Mouse (Mus musculus) G1E (cell line): ENCODE measurements around the gene Adpgk. TPM values are rescaled to one million over a fixed set of nuclear protein-coding genes. Genes with fewer than 3 reads are reported as not detected.

Experiments used
- ATAC-seq: 2 replicates; pipeline ENCODE4 v1.8.0; 2016; ENCODE audit warnings: mild to moderate bottlenecking; ENCODE audit not compliant: insufficient number of reproducible peaks, poor library complexity, low FRiP score, severe bottlenecking; ENCODE audit errors: extremely low read depth
- DNase-seq: peaks from one replicate; pipeline ENCODE4 v3.0.0; 2012; ENCODE audit warnings: low spot score
- H3K27me3 ChIP-seq: 2 replicates; pipeline ENCODE4 v1.6.1; 2012; ENCODE audit warnings: mild to moderate bottlenecking, low read length, inconsistent platforms; ENCODE audit not compliant: insufficient read depth
- H3K36me3 ChIP-seq: replicated peaks from 2 replicates; pipeline ENCODE3; 2012; ENCODE audit warnings: mild to moderate bottlenecking, inconsistent platforms
- H3K4me1 ChIP-seq: 2 replicates; pipeline ENCODE4 v1.6.1; 2012; ENCODE audit warnings: low read depth, low read length, inconsistent platforms, mixed read lengths; ENCODE audit not compliant: insufficient read depth
- H3K4me3 ChIP-seq: 2 replicates; pipeline ENCODE4 v1.5.1; 2012; ENCODE audit warnings: low read depth, mild to moderate bottlenecking, inconsistent platforms, low read length, moderate library complexity, mixed read lengths
- H3K9me3 ChIP-seq: replicated peaks from 2 replicates; pipeline ENCODE4 v1.6.1; 2012; ENCODE audit warnings: inconsistent platforms
- CTCF ChIP-seq: IDR thresholded peaks from 2 replicates; pipeline ENCODE4 v1.5.1; 2012; ENCODE audit warnings: low read depth, low read length, inconsistent platforms, mixed read lengths
- GATA1 ChIP-seq: IDR thresholded peaks from 2 replicates; pipeline ENCODE4 v1.6.1; 2012; ENCODE audit warnings: borderline replicate concordance, low read length, inconsistent platforms, mixed read lengths
- GATA2 ChIP-seq: IDR thresholded peaks from 2 replicates; pipeline ENCODE4 v1.6.1; 2012; ENCODE audit warnings: low read depth, low read length, inconsistent platforms, borderline replicate concordance
- POLR2AphosphoS5 ChIP-seq: IDR thresholded peaks from 2 replicates; pipeline ENCODE4 v1.6.1; 2012; ENCODE audit warnings: low read depth, low read length, inconsistent platforms; ENCODE audit not compliant: insufficient replicate concordance
- TAL1 ChIP-seq: conservative IDR thresholded peaks from 2 replicates; pipeline ENCODE4 v1.6.1; 2012; ENCODE audit warnings: low read depth, low read length, inconsistent platforms, mixed read lengths
- polyA plus RNA-seq: library from polyadenylated mRNA; stranded (reverse); fragments of >175 nt; gene quantifications from 2 replicates; pipeline ENCODE4 v1.2.3, GENCODE M21; 2012
- total RNA-seq, 2 experiments: library from RNA; stranded (forward) in 1 of 2; stranded (reverse) in 1 of 2; fragments of 200-1000 nt in 1 of 2; fragments of >200 nt in 1 of 2; fragmentation: Nextera tagmentation in 1 of 2; gene quantifications; 2 replicates each; pipeline ENCODE4 v1.2.3; 2014 to 2017

The Adpgk gene
- total and polyA plus RNA-seq, 3 experiments: 4.8 to 60.2 (median 25.1) TPM

DNA sequence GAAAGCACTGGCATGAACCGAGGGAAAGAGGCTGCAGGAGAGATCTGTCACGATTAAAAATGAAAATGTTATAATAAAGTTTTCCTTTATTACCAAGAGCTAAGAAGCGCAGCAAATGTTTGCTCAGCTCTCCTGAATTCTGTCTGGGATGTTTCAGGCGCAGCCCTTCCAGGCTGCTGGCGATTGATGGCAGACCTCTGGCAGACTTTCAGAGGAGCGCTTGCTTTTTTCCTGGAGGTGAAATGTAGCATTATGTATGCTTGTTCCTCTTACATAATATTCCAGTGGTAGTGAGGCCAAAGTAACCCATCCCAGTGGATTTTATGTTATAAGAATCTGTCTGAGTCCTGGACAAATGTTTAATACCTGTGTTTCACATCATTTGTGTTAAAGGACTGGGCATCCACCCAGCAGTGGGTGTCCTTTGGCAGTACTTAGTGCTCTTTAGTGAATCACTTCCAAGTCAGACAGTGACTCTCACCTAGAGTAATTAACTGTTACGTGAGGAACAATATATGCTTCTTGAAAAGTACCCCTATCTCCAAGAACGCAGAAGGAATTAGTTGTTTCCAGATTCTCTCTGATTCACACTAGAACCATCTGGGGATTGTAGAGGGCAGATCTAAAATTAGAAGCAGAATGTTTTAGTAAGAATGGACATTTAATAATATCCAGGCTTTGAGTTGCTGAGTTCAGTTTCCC lies 19.4 kb downstream of the Adpgk start:
- ATAC-seq (no peak), DNase-seq (no peak)
- H3K4me1 ChIP-seq: no peaks in the 10 kb centered on the region
- TF ChIP-seq CTCF (no peak), GATA1 (no peak), POLR2AphosphoS5 (no peak), TAL1 (no peak), GATA2 (no peak)
- H3K9me3 ChIP-seq: no peaks in the 10 kb centered on the region
- no peaks in the 10 kb centered on the region for H3K27me3 ChIP-seq
- H3K36me3 ChIP-seq: peaks cover 93% of the 10 kb centered on the region
- H3K4me3 ChIP-seq: no peak overlapping the region

DNA sequence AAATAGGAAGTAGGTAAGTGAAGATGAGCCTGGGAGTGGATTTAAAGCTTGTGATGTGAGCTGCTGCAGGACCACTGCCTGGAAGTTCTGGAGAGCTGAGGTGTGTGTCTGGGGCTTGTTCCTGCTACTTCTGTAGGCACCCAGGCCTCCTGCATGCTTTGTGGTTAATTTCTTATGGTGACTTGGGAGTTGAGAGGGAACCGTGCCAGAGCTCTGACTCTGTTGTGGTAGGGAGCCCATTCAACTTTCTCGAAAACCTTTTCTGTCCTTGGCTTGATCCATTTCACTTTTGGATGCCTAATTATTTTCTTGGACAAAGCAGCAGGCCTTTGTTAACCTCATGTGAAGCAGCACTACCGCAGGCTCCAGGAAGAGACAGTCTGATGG lies 19.9 kb downstream of the Adpgk start:
- Histone ChIP-seq H3K9me3 (no peaks in the 10 kb centered on the region), H3K27me3 (no peaks in the 10 kb centered on the region), H3K4me1 (no peaks in the 10 kb centered on the region), H3K4me3 (no peak overlapping the region), H3K36me3 (peaks cover 92% of the 10 kb centered on the region)
- DNase-seq: no peak
- ATAC-seq: no peak
- no peak for TF ChIP-seq POLR2AphosphoS5
- TF ChIP-seq GATA2: no peak
- no peak for TF ChIP-seq CTCF
- no peak for TF ChIP-seq GATA1
- no peak for TF ChIP-seq TAL1

DNA sequence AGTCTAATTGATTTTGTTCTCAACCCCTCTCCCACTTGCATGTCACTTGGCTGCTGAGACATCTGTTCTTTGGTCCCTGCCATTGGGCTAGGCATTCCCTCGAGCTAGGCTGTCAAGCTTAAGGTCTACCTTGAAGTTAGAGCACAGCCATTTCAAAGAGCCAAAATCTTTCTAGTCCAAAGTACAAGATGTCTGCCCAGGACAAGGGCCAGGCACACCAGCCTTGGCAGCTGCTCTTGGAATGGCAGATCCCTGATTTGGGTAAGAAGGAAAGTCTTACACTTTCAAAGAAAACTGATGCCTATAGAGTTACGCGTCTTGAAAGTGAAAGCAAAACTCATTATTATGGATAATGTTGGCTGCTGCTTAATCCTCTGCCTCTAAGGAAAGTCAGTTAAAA lies 24.8 kb downstream of the Adpgk start:
- H3K36me3 ChIP-seq: peaks cover 71% of the 10 kb centered on the region
- TF ChIP-seq POLR2AphosphoS5 (no peak), TAL1 (no peak), GATA1 (no peak), CTCF (no peak), GATA2 (no peak)

DNA sequence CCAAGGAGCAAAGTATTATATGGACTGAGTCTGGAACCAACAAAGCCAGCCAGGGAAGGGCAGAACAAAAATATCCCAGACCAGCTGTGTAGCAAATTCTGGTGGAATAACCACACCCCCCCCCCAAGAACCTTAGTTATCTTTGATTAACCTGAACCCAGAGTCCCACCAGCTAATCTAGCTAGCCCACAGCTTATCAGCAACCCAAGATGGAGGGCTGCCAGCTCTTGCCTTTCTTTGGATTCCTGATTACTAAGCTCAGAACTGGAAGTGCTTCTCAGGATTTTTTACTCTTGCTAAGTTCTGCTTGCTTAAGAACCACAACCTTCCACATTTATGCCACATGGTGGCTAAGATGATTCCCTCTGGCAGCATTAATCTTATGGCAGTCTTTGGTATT lies 33.0 kb downstream of the Adpgk start:
- peaks cover 59% of the 10 kb centered on the region for H3K36me3 ChIP-seq
- H3K9me3 ChIP-seq: no peaks in the 10 kb centered on the region
- no peak overlapping the region for H3K4me3 ChIP-seq
- DNase-seq: no peak
- no peaks in the 10 kb centered on the region for H3K27me3 ChIP-seq
- ATAC-seq: no peak
- H3K4me1 ChIP-seq: no peaks in the 10 kb centered on the region
- TF ChIP-seq TAL1: no peak
- no peak for TF ChIP-seq CTCF
- no peak for TF ChIP-seq POLR2AphosphoS5

More for the DNA sequence above, 24.8 kb downstream of the Adpgk start:
- no peak for DNase-seq
- ATAC-seq: no peak
- Histone ChIP-seq H3K4me3 (no peak overlapping the region), H3K27me3 (no peaks in the 10 kb centered on the region), H3K9me3 (no peaks in the 10 kb centered on the region), H3K4me1 (no peaks in the 10 kb centered on the region)

DNA sequence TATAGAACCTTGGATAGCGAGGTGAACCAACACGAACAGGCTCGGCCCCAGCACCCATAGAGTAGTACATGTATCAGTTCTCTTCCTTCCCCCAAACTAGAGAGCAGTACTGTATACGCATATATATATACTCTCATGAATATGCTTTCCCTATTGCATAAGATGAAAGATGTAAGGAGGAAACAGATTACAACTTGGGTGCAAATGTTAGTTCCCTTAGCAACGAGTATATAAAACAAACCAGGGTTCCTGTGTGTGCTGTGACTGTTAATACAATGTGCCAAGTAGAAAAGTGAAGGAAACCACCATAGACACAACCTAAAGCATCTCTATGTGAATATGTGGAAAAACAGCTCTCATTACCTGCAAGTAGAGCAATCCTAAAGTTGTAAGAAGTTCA lies 38.7 kb downstream of the Adpgk start:
- DNase-seq (no peak), ATAC-seq (no peak)
- no peaks in the 10 kb centered on the region for H3K27me3 ChIP-seq
- peaks cover 41% of the 10 kb centered on the region for H3K36me3 ChIP-seq
- H3K4me3 ChIP-seq: no peak overlapping the region
- no peaks in the 10 kb centered on the region for H3K4me1 ChIP-seq
- TF ChIP-seq GATA1: no peak
- TF ChIP-seq POLR2AphosphoS5: no peak
- TF ChIP-seq TAL1: no peak
- no peak for TF ChIP-seq GATA2
- no peak for TF ChIP-seq CTCF
- no peaks in the 10 kb centered on the region for H3K9me3 ChIP-seq

DNA sequence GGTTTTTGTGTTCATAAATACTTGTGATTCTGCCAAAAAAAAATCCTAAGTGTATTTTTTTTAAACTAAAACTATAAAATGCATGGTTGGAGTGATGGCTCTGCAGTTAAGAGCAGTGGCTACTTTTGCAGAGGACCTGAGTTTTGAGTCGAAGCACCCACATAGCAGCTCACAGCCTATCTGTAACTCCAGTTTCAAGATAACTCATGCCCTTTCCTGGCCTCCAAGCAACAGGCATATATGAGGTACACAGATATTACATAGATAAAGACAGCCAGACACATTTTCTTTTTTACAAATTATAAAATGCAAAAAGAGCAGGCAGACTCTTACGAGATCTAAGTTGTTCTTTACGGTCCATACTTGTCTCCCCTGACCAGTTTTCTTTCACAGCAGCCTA lies 45.2 kb downstream of the Adpgk start:
- TF ChIP-seq TAL1 (no peak), POLR2AphosphoS5 (no peak), CTCF (no peak), GATA1 (no peak), GATA2 (no peak)
- H3K36me3 ChIP-seq: peaks cover 35% of the 10 kb centered on the region
- no peaks in the 10 kb centered on the region for H3K4me1 ChIP-seq
- H3K27me3 ChIP-seq: no peaks in the 10 kb centered on the region
- no peak overlapping the region for H3K4me3 ChIP-seq
- DNase-seq (no peak), ATAC-seq (no peak)
- H3K9me3 ChIP-seq: no peaks in the 10 kb centered on the region
